Mouse (Mus musculus) induced T-regulatory cell, adult 2 months (primary cell): ENCODE data around the gene Catsperg2.
"Not testable (repeated sequence)": the region's sequence is repeated elsewhere in the genome, so short reads cannot be mapped to it uniquely, and the experiment has no call there.

ENCODE experiments used
- DNase-seq: peaks from one replicate; pipeline ENCODE4 v3.0.0-alpha.2; 2012; ENCODE audit warnings: low read depth

Catsperg2 gene

DNA sequence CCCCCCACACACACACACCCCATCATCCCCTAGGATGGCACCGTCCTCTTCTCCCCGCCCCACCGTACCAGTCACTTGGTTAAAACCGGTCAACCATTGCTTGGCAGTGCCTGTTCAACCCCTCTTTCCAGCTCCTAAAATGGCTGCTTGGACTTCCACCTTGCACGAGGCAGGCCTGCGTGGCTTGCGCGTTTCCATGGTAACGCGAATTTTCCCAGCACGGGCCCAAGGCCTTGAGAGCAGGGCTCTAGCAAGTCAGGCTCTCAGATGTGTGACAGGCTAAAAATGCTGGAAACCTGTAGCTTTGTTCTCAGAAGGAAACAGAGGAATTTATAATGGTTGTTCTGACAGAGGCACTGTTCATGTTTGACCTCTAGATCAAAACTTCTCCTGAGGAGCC, at the start of gene Catsperg2:
Gene Catsperg2 (minus strand): TSS at position 173 of the 400 bp plus-strand sequence.
- not testable (repeated sequence) for DNase-seq

DNA sequence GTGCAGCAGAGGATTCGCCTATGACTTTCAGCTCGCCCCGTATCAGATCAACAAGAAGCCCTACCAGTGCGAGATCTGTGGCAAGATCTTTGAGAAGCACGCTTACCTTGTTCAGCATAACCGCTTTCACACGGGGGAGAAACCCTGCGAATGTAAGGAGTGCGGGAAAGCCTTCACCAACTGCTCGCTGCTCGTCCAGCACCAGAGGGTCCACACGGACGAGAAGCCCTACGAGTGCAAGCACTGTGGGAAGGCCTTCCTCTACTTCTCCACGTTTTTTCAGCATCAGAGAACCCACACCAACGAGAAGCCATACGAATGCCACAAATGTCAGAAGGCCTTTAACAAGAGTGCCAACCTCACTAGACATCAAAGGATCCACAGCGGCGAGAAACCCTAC, 49.7 kb upstream of the Catsperg2 start:
- no peak for DNase-seq

DNA sequence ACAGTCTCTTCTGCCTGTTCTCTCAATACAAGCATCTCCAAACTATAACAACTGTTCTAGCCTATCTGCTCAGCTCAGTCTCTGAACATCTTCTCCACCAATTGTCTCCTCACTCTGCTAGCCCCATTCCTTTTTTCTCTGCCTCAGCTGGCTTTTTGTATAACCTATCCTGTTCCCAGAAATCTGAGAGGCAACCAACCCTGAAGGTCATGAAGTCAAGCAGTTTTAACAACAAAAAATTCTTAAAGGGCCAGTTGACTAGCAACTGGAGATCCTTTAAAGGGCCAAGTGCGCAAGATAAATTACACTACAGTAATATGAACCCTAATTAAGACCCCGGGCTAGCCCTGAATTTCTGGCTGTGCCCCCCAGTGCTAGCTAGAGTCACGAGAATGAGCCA, 47.5 kb upstream of the Catsperg2 start:
- no peak for DNase-seq

DNA sequence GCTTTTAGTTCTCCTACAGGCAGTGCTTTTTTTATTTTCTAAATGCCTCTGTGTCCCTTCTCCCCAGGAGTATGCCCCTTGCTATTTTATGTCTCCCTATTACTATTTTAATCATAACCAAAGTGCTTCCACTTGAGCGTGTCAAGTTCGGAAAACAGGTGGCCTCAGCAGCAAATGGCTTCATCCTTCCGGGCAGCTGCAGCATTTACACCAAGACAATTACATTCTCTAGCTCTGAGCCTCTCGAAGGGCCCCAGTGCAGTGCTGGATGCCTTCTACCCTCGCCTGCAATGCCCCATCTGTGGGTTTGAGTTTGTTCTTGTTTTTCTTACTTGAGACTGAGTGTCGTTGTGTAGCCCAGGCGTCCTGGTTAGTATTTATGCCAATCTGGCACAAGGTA, 46.7 kb upstream of the Catsperg2 start:
- no peak for DNase-seq

DNA sequence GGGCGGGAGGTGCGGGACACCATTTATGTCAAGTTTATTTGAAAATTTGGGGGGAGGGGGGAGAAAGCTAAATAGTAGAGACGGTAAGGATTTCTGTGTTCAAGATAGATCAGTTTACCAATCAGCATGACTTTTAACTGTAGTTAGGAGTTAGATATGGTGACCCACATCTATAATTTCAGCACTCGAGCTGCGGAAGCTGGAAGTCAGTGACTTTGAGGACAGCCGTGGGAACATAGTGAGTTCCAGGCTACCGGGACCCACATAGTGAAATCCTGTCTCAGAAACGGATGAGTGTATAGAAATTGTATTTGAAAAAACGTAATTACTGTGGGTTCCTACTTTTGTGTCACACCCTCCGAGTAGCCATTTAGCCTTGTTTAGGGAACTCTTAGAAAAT, 42.1 kb upstream of the Catsperg2 start:
- no peak for DNase-seq

DNA sequence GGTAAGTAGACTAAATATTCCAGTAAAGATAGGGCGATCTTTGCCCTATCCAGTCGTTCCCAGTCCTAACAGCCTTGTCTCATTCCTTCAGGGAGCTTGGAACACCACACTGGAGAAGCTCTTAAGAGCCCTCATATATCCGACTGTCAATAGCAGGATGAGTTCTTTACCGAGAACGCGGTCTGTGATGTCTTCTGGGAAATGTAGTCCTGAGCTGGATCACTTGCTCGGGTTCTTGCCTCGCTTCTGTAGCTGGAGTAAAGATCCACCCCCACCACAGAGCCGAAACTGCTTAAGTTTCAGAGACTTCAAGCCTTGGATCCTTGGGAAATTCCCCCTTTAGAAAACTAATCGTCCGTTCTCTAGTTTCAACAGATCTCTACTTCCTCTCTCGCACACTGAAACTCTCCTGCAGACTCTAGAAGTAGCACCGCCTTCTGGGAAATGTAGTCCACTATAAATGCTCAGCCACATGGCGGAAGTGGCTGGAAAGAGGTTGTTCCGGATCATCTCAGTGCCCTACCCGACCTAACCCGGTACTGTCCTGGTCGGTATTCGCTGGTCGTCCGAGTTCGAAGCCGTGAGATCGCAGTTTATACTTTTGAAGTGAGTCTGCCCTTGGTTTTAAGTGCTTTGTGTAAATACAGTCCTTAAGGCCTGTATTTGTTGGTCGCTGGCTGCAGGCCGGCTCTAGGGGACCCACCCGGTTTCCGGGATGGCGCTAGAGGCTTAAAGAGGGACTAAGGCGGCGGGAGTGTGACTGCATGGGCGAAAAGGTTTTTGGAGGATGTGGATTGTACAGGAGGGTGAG, 41.5 kb upstream of the Catsperg2 start, which contains the start of gene Zfp84:
Gene Zfp84 (plus strand): TSS at position 463 of the 811 bp plus-strand sequence.
- DNase-seq: peak; percentile 97

DNA sequence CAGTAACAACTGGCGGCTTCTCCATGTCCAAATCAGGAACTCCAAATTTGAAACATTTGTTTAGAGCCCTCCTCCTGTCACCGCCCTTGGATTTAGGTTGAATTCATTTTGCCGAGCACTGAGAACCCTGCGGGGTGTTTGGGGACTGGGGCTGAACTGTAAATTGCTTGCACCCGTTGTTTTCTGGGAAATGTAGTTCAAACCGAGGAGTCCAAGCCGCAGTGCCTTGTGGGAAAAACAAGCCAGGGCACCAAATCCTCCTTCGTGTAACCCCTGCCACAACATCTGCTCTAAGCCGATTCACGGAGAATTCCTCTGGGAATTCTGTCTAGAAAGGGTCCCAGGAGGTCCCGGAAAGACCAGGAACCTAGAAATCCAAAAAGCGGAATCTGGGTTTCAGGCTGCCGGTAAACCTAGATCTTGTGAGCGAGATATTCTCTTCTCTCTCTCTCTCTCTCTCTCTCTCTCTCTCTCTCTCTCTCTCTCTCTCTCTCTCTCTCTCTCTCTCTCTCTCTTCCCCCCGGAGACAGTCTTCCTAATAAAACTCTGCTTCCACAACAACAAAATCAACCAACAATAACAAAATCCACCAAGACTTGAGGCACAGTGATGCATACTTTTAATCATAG, 40.3 kb upstream of the Catsperg2 start:
- DNase-seq: peak; percentile 88

DNA sequence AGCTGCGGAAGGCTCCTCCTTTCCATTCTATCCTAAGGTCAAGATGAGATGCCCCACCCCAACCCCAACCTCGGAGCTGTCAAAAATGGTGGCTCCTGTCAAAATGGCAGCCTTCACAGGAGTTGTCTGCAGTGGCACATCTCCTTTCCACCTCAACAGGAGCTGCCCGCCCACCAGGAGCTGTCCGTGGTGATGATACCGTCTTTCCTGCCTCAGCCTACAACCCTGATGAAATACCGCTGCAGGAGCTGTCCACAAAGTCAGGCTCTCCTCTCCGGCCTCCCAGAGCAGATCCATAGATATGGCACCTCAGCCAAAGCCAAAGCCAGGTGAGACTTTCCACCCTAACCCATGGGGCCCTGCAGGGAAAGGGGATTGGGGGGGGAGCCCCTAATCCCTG, 37.9 kb upstream of the Catsperg2 start:
- no peak for DNase-seq

DNA sequence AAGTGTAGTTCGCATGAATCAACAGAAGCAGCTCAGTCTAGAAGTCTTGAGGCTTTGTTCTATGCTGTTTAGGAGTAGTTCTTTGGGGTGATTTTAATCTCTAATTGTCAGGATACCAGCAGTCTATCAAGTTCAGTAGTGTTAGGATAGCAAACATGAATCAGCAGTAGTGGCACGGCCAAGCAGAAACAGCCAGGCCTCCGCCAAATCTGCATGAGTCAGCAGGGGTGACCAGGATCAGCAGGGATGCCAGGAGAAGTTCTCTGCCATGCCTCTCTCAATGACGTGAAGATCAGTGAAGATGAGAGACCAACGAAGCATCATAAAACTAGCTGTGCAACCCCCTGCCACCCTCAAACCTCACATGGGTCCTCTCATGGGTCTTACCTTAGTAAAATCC, 33.6 kb upstream of the Catsperg2 start:
- no peak for DNase-seq

DNA sequence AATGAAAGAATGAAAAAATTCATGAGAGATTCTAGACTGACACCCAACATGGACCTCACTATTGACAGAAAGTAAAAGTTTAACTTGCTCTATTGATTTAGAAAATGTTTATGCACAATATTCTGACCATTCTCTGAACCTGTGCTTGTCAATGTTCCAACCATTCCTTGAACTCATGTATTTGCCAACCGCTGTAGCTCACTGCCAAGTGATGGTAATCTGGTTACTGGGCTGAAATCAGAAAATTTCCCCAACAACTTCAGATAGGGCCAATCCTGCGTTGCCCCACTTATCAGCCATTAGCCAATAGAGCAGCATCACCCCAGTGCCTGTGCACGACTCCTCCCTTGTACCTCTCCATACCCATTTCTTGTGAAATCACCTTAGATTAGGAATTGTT, 15.4 kb upstream of the Catsperg2 start:
- DNase-seq: no peak

DNA sequence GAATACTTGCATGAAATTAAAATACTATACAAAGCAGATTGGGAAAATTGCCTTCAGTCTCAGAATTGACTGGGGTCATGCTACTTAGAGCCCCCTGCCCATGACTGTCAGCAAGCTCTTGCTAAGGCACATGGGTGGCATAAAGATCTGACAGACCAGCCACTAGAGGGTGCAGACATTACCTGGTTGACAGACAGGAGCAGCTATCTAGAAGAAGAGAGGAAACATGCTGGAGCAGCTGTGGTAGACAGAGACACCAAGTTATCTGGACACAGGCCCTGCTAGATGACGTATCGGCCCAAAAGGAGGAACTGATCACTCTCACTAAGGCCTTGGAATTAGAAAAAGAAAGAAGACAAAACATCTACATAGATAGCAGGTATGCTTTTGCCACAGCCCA, 1.2 kb upstream of the Catsperg2 start:
- DNase-seq: peak; percentile 5

DNA sequence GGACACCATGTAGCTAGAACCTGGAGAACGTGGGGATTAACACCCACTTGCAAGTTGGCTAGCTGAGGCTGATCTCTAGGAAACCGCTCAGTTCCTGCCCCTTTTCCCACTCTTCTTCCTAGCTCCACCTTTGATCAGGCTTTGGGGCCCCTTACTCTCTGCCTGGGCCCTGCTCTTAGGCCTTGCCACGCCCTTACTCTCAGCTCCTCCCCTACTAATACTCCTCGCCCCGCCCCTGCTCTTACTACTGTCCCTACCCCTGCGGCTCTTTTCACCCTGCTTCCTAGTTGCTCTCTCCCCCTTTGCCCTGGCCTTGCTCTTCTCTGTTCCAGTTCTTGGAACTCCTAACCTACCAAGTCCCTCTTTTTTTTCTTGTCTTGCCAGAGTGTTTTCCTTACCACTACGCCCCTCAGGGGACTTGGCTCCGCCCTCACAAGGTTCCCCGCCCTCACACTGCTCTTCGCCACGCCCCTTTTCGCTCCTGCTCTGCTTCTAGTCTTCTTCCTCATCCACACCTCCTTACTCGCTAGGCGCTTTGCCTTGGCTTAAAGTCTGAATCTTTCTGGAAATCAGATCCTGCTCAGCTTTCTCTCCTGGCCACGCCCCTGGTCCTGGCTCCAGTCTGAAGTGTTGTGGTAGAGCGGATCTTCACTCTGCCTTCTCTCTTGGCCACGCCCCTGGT, 1.2 kb downstream of the Catsperg2 start:
- DNase-seq: peak; percentile 6

DNA sequence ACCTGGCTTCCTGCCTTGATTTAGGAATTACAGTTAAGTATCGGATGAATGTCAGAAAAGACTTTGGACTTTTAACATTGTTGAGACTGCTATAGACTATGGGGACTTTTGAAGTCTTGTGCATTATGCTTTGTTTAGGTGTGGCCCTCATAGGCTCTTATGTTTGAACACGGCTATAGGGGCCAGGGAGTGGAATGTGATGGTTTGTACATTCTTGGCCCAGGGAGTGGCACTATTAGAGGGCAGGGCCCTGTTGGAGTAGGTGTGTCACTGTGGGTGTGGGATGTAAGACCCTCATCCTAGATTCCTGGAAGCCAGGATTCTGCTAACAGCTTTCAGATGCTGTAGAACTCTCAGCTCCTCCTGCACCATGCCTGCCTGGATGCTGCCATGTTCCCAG, 17.9 kb downstream of the Catsperg2 start:
- DNase-seq: not testable (repeated sequence)

DNA sequence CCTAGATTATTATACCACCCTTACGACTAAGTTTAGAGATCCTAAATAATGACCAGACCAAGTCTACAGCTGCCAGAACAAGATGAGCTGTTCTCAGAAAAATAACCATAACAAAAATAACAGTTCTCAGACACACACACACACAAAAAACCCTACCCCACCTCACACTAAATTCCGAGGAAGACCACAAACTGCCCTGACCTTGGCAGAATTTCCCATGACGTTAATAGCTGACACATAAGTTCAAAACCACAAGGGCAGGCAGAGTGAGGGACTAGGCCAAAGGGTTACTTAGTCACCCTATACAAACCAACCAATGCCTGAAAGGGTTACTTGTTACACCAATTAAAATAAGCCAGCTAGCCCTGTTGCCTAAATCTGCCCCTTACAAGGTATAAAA, 31.6 kb downstream of the Catsperg2 start:
- not testable (repeated sequence) for DNase-seq

DNA sequence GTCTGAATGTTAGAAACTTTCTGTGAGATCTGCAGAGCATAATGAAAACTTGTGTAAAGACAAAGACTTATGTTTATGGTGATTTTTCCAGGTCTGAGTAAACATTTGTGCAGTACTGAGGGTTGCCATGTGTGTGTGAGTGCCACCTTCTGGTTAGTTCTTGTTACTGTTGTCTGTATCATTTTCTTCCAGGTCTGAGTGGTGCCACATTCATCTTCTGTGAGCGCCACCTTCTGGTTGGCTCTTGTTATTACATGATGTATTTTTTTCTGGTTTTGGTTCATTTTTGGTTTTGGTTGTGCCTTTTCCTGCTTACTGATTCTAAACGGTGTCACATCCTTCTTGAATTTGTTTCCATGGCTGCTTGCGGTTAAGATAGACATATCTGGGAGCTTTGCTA, 45.0 kb downstream of the Catsperg2 start:
- DNase-seq: peak; percentile 27
